12 mouse cellular contexts compared by ENCODE assay signal in genomic region chr14:122462689-122463079, GRCm38 (mm10). TPM values are rescaled to one million over a fixed set of nuclear protein-coding genes. Genes with fewer than 3 reads are reported as not detected.
DNase-seq lines count a peak whose midpoint lies in the region; ATAC-seq lines count a peak whose summit lies in the region.
"Had no signal": no experiment of that assay in that cellular context is flagged by ENCODE, and none has a peak within 500 bp of the region (broad histone marks: within the 10 kb centered on the region; RNA-seq: fewer than 3 reads in every experiment).

No protein-coding gene starts in this region.

- peaks cover 25% of the 10 kb centered on the region for H3K4me1 ChIP-seq in heart, embryonic 10.5 days
- H3K4me1 ChIP-seq in embryonic facial prominence, embryonic 10.5 days: peaks cover 41% of the 10 kb centered on the region
- H3K4me1 ChIP-seq in hindbrain, embryonic 16.5 days (ENCODE audit: control insufficient read depth, insufficient read depth, low read depth, low read length): peaks cover 10% of the 10 kb centered on the region
- peaks cover 28% of the 10 kb centered on the region for H3K4me1 ChIP-seq in neural tube, embryonic 13.5 days (replicated peaks)

- H3K9me3 ChIP-seq in heart, embryonic 10.5 days: no peaks in the 10 kb centered on the region
- no peaks in the 10 kb centered on the region for H3K9me3 ChIP-seq in embryonic facial prominence, embryonic 10.5 days
- H3K9me3 ChIP-seq in hindbrain, embryonic 16.5 days (ENCODE audit: control insufficient read depth, low read length): no peaks in the 10 kb centered on the region
- H3K9me3 ChIP-seq in neural tube, embryonic 13.5 days: no peaks in the 10 kb centered on the region

- ATAC-seq in hindbrain, embryonic 16.5 days: no peak
- no peak for ATAC-seq in neural tube, embryonic 13.5 days (ENCODE audit: low read depth)

- peaks cover 78% of the 10 kb centered on the region for H3K27me3 ChIP-seq in heart, embryonic 10.5 days (ENCODE audit: insufficient read depth, poor library complexity, severe bottlenecking)
- peaks cover 91% of the 10 kb centered on the region for H3K27me3 ChIP-seq in embryonic facial prominence, embryonic 10.5 days (replicated peaks; ENCODE audit: low read depth, poor library complexity, severe bottlenecking)
- peaks cover 13% of the 10 kb centered on the region for H3K27me3 ChIP-seq in hindbrain, embryonic 16.5 days (replicated peaks; ENCODE audit: control insufficient read depth, insufficient read depth, low read length)
- peaks cover 85% of the 10 kb centered on the region for H3K27me3 ChIP-seq in neural tube, embryonic 13.5 days

- no peak for DNase-seq in heart, embryonic 10.5 days (ENCODE audit: low spot score)
- no peak for DNase-seq in heart, postnatal 25 days (ENCODE audit: low spot score)
- peak; percentile 45 for DNase-seq in embryonic facial prominence, embryonic 10.5 days (ENCODE audit: low spot score)
- DNase-seq in yolk sac, embryonic 10.5 days (ENCODE audit: low spot score): no peak
- DNase-seq in kidney, postnatal 36 days: no peak
- no peak for DNase-seq in left cerebral cortex, postnatal 36 days (ENCODE audit: low spot score in 2 of 2)

- no peaks in the 10 kb centered on the region for H3K36me3 ChIP-seq in heart, embryonic 10.5 days
- no peaks in the 10 kb centered on the region for H3K36me3 ChIP-seq in embryonic facial prominence, embryonic 10.5 days (replicated peaks)
- no peaks in the 10 kb centered on the region for H3K36me3 ChIP-seq in hindbrain, embryonic 16.5 days (ENCODE audit: control insufficient read depth, insufficient read depth, low read length)
- H3K36me3 ChIP-seq in neural tube, embryonic 13.5 days: no peaks in the 10 kb centered on the region

- H3K4me3 ChIP-seq in heart, embryonic 10.5 days: peak overlapping the region; percentile 71; the same call in 1 of the 2 replicates
- H3K4me3 ChIP-seq in embryonic facial prominence, embryonic 10.5 days: peak overlapping the region; percentile 72
- peak overlapping the region; percentile 57 for H3K4me3 ChIP-seq in hindbrain, embryonic 16.5 days (ENCODE audit: low read length)
- H3K4me3 ChIP-seq in neural tube, embryonic 13.5 days: peak overlapping the region; percentile 52

- peak overlapping the region; percentile 77 for H3K9ac ChIP-seq in hindbrain, embryonic 16.5 days (ENCODE audit: low read depth, low read length)
- H3K9ac ChIP-seq in neural tube, embryonic 13.5 days: peak overlapping the region; percentile 78

- peak overlapping the region; percentile 66 for H3K4me2 ChIP-seq in hindbrain, embryonic 16.5 days (ENCODE audit: low read length)
- H3K4me2 ChIP-seq in neural tube, embryonic 13.5 days: peak overlapping the region; percentile 68

- intact Hi-C loops in heart, postnatal 25 days (cut with DNase I): no loop called here
- intact Hi-C loops in left cerebral cortex, postnatal 36 days (cut with DNase I): no loop called here

- H3K27ac ChIP-seq in heart, embryonic 10.5 days: no peak overlapping the region
- H3K27ac ChIP-seq in embryonic facial prominence, embryonic 10.5 days (replicated peaks): peak overlapping the region; percentile 87
- H3K27ac ChIP-seq in hindbrain, embryonic 16.5 days (ENCODE audit: low read depth, low read length): peak overlapping the region; percentile 93
- peak overlapping the region; percentile 87 for H3K27ac ChIP-seq in neural tube, embryonic 13.5 days (replicated peaks)

- WGBS in heart, embryonic 10.5 days: 10% methylated on average over 17 of the region's 17 CpGs
- 4% methylated on average over 17 of the region's 17 CpGs for WGBS in embryonic facial prominence, embryonic 10.5 days
- 9% methylated on average over 17 of the region's 17 CpGs for WGBS in hindbrain, embryonic 16.5 days
- 5% methylated on average over 17 of the region's 17 CpGs for WGBS in neural tube, embryonic 13.5 days

RNA-seq across cellular contexts. Expression of gene Zic5, which starts 2.8 kb away (rescaled TPM):
- 0.04 and 0.30 TPM in 2 replicates for polyA plus RNA-seq in heart, embryonic 10.5 days (2016; fragmentation: Nextera tagmentation; extraction: Ambion mirVana)
- total RNA-seq in heart, postnatal 25 days (2021): not detected
- polyA plus RNA-seq in embryonic facial prominence, embryonic 10.5 days (2016; fragmentation: Nextera tagmentation; extraction: Ambion mirVana): 6.2 and 6.9 TPM in 2 replicates
- polyA plus RNA-seq in hindbrain, embryonic 16.5 days (2015; fragmentation: Nextera tagmentation; extraction: Ambion mirVana): 14.9 and 15.2 TPM in 2 replicates
- polyA plus RNA-seq in neural tube, embryonic 13.5 days (2015; fragmentation: Nextera tagmentation; extraction: Ambion mirVana): 8.4 and 8.6 TPM in 2 replicates
- 1 to 10 TPM; 3.6 to 4.3 TPM for total RNA-seq in left cerebral cortex, postnatal 36 days (2021)
- total RNA-seq: adrenal gland, adult 18-20 months; gastrocnemius, adult 8-10 months had no signal
- polyA plus RNA-seq: lung, embryonic 16.5 days; small intestine, adult 2 months had no signal

RNA-seq across cellular contexts. Expression of gene Gm5089, which starts 11.8 kb away (rescaled TPM):
- polyA plus RNA-seq in heart, embryonic 10.5 days (2016; fragmentation: Nextera tagmentation; extraction: Ambion mirVana): not detected in 2 replicates
- total RNA-seq in heart, postnatal 25 days (2021): not detected
- 0.50 and 0.56 TPM in 2 replicates for polyA plus RNA-seq in embryonic facial prominence, embryonic 10.5 days (2016; fragmentation: Nextera tagmentation; extraction: Ambion mirVana)
- polyA plus RNA-seq in hindbrain, embryonic 16.5 days (2015; fragmentation: Nextera tagmentation; extraction: Ambion mirVana): 1.8 and 2.1 TPM in 2 replicates
- 0.46 and 0.62 TPM in 2 replicates for polyA plus RNA-seq in neural tube, embryonic 13.5 days (2015; fragmentation: Nextera tagmentation; extraction: Ambion mirVana)
- total RNA-seq in left cerebral cortex, postnatal 36 days (2021): under 1 TPM in 1 of 2 experiments, not detected in 1; 0.25 TPM
- total RNA-seq: adrenal gland, adult 18-20 months; gastrocnemius, adult 8-10 months had no signal
- polyA plus RNA-seq: lung, embryonic 16.5 days; small intestine, adult 2 months had no signal

RNA-seq across cellular contexts. Expression of gene Zic2, which starts 12.6 kb away (rescaled TPM):
- 0.11 TPM in 1 of 2 replicates, not detected in the other for polyA plus RNA-seq in heart, embryonic 10.5 days (2016; fragmentation: Nextera tagmentation; extraction: Ambion mirVana)
- not detected for total RNA-seq in heart, postnatal 25 days (2021)
- 2.2 and 2.4 TPM in 2 replicates for polyA plus RNA-seq in embryonic facial prominence, embryonic 10.5 days (2016; fragmentation: Nextera tagmentation; extraction: Ambion mirVana)
- 7.3 and 7.8 TPM in 2 replicates for polyA plus RNA-seq in hindbrain, embryonic 16.5 days (2015; fragmentation: Nextera tagmentation; extraction: Ambion mirVana)
- polyA plus RNA-seq in neural tube, embryonic 13.5 days (2015; fragmentation: Nextera tagmentation; extraction: Ambion mirVana): 8.2 and 10.2 TPM in 2 replicates
- total RNA-seq in left cerebral cortex, postnatal 36 days (2021): 10 to 100 TPM; 12.7 to 19.1 TPM
- total RNA-seq: adrenal gland, adult 18-20 months; gastrocnemius, adult 8-10 months had no signal
- polyA plus RNA-seq: lung, embryonic 16.5 days; small intestine, adult 2 months had no signal

RNA-seq across cellular contexts. Expression of gene Gm10837, which starts 27.7 kb away (rescaled TPM):
- polyA plus RNA-seq in heart, embryonic 10.5 days (2016; fragmentation: Nextera tagmentation; extraction: Ambion mirVana): not detected in 2 replicates
- not detected for total RNA-seq in heart, postnatal 25 days (2021)
- 0.31 TPM in 1 of 2 replicates, not detected in the other for polyA plus RNA-seq in embryonic facial prominence, embryonic 10.5 days (2016; fragmentation: Nextera tagmentation; extraction: Ambion mirVana)
- 0.80 and 0.84 TPM in 2 replicates for polyA plus RNA-seq in hindbrain, embryonic 16.5 days (2015; fragmentation: Nextera tagmentation; extraction: Ambion mirVana)
- 0.19 and 0.29 TPM in 2 replicates for polyA plus RNA-seq in neural tube, embryonic 13.5 days (2015; fragmentation: Nextera tagmentation; extraction: Ambion mirVana)
- total RNA-seq in left cerebral cortex, postnatal 36 days (2021): not detected
- total RNA-seq: adrenal gland, adult 18-20 months; gastrocnemius, adult 8-10 months had no signal
- polyA plus RNA-seq: lung, embryonic 16.5 days; small intestine, adult 2 months had no signal
